Mouse (Mus musculus): ENCODE measurements around the gene Pigc.

DNA sequence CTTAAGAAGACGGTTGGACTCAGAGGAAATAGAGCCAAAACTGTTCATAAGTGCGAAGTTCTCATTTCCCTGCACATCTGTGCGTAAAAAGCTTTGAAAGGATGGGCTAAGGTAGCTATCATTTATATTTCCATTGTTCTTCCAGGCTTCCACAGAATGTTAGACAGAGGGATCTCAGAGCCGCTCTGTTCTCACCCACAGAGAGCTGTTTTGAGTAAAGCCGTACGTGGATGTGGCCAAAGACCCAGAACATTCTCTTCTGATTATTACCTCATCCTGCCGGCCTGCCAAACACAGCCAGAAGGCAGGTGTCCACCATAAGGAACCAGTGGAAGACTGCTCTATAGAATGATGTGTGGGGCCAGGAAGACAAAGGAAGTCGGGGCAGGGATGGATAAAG, 32.3 kb downstream of the Pigc start:
- no peak for TF ChIP-seq CTCF (IDR thresholded peaks at IDR 0.05; ENCODE audit: control insufficient read depth, insufficient read depth, low read length)
- no peak for TF ChIP-seq POLR2A (IDR thresholded peaks at IDR 0.05; ENCODE audit: borderline replicate concordance, control insufficient read depth, low read depth, low read length)

Measured in bone marrow, adult 2 months (tissue).